Mouse (Mus musculus) small intestine, adult 2 months (tissue): ENCODE results near the gene Rasgef1b. TPM values are rescaled to one million over a fixed set of nuclear protein-coding genes. Genes with fewer than 3 reads are reported as not detected.
A peak's percentile ranks its signal among the peaks of the same experiment; 100 is the strongest.

ENCODE experiments used
- H3K27ac ChIP-seq: fragments of 200-500 bp; 2 replicates; pipeline ENCODE4 v1.5.1; 2012; ENCODE audit warnings: low read depth, low read length, control low read depth, inconsistent platforms; ENCODE audit not compliant: insufficient read depth
- H3K27me3 ChIP-seq: fragments of 200-500 bp; 2 replicates; pipeline ENCODE4 v1.6.1; 2012; ENCODE audit warnings: mild to moderate bottlenecking, moderate library complexity, low read length, inconsistent platforms; ENCODE audit not compliant: control insufficient read depth, insufficient read depth
- H3K36me3 ChIP-seq: fragments of 200-500 bp; 2 replicates; pipeline ENCODE4 v1.6.1; 2012; ENCODE audit warnings: mild to moderate bottlenecking, low read length, control low read depth, inconsistent platforms; ENCODE audit not compliant: control insufficient read depth, insufficient read depth
- H3K4me1 ChIP-seq: fragments of 200-500 bp; 2 replicates; pipeline ENCODE4 v1.6.1; 2012; ENCODE audit warnings: low read length, inconsistent platforms, mixed read lengths; ENCODE audit not compliant: control insufficient read depth, insufficient read depth, insufficient read length
- H3K4me3 ChIP-seq: fragments of 200-500 bp; 2 replicates; pipeline ENCODE4 v1.5.1; 2012; ENCODE audit warnings: low read depth, mild to moderate bottlenecking, control low read depth, inconsistent platforms, low read length, moderate library complexity
- CTCF ChIP-seq: fragments of 200-500 bp; IDR thresholded peaks from 2 replicates; pipeline ENCODE4 v1.5.1; 2012; ENCODE audit warnings: low read depth, mild to moderate bottlenecking, control low read depth, inconsistent platforms, low read length, moderate library complexity, mixed read lengths; ENCODE audit not compliant: insufficient replicate concordance, insufficient read length; ENCODE audit errors: extremely low read depth
- POLR2A ChIP-seq: fragments of 200-500 bp; IDR thresholded peaks from 2 replicates; pipeline ENCODE4 v1.6.1; 2012; ENCODE audit warnings: low read depth, mild to moderate bottlenecking, control low read depth, inconsistent platforms, low read length, moderate library complexity
- WGBS: fragments of 180-500 bp; shearing (Covaris S2); methylation state at CpG from one replicate; pipeline ENCODE4 v1.1.7; 2018; 5-methylcytosine and 5-hydroxymethylcytosine counted together
- polyA plus RNA-seq: library from polyadenylated mRNA; depleted of rRNA; stranded (reverse); fragments of >200 nt; gene quantifications from 2 replicates; pipeline ENCODE4 v1.2.3, GENCODE M21; 2012

Gene Rasgef1b
- polyA plus RNA-seq, 1 experiment, result 16.2 TPM

DNA sequence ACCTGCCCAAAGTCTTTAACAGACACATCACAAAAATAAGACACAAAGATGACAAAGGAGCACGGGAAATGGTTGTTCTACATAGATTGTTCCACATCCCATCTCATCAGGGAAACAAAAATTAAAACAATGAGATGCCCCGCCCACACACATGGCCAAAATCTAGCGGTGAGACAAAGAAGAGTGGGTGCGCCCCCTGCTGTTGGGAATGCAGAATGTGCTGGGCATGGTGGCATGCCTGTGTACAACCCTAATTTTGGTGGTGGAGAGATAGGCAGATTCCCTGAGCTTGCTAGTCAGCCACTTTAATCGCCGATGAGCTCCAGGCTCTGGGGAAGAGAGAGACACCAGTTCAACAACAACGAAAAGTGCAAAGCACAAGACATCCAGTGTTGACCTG is 98.8 kb downstream of the Rasgef1b start:
- Histone ChIP-seq H3K27ac (no peak overlapping the region), H3K4me1 (peaks cover 17% of the 10 kb centered on the region; the same call in 1 of the 2 replicates), H3K4me3 (no peak overlapping the region), H3K36me3 (no peaks in the 10 kb centered on the region), H3K27me3 (no peaks in the 10 kb centered on the region)
- no peak for TF ChIP-seq POLR2A
- TF ChIP-seq CTCF, result peak; percentile 56; the same call in 1 of the 2 replicates
- 84% methylated on average over 7 of the region's 7 CpGs for WGBS

GRCm38 (mm10) chr5:99625603-99626002 is 103.3 kb downstream of the Rasgef1b start:
- TF ChIP-seq POLR2A (no peak), CTCF (no peak)
- 22% methylated on average over 3 of the region's 3 CpGs for WGBS
- no peaks in the 10 kb centered on the region; the same call in 1 of the 2 replicates for H3K4me1 ChIP-seq

DNA sequence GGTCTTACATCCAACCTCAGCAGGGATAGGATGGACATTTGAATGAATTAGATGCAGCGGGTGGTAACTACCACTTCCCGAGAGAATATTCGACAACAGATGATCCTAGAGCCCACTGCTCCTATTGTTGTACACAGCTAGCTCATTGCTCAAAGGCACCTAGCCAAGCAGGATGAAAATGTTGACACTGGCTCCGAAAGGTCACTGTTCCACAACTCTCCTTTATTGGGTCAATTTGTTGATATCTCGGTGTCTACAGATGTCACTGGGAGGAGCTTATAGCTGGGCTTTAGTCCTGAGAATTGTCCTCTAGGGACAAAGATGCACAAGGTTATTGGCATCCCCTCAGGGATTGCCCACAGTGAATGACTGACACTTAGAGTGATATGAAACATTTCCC is 108.1 kb downstream of the Rasgef1b start:
- TF ChIP-seq CTCF, result no peak
- TF ChIP-seq POLR2A, result no peak
- 73% methylated on average over 5 of the region's 5 CpGs for WGBS
- Histone ChIP-seq H3K27ac (no peak overlapping the region), H3K27me3 (no peaks in the 10 kb centered on the region), H3K36me3 (no peaks in the 10 kb centered on the region), H3K4me3 (no peak overlapping the region), H3K4me1 (no peaks in the 10 kb centered on the region)

More at GRCm38 (mm10) chr5:99625603-99626002, 103.3 kb downstream of the Rasgef1b start:
- Histone ChIP-seq H3K4me3 (no peak overlapping the region), H3K27ac (no peak overlapping the region), H3K36me3 (no peaks in the 10 kb centered on the region), H3K27me3 (no peaks in the 10 kb centered on the region)

GRCm38 (mm10) chr5:99617271-99617800 is 111.5 kb downstream of the Rasgef1b start:
- no peaks in the 10 kb centered on the region for H3K27me3 ChIP-seq
- no peak overlapping the region for H3K4me3 ChIP-seq
- WGBS, result 58% methylated on average over 5 of the region's 5 CpGs
- H3K4me1 ChIP-seq, result no peaks in the 10 kb centered on the region
- no peaks in the 10 kb centered on the region for H3K36me3 ChIP-seq
- TF ChIP-seq CTCF, result no peak
- no peak for TF ChIP-seq POLR2A
- H3K27ac ChIP-seq, result no peak overlapping the region

- WGBS, result 10% methylated on average over 24 of the region's 24 CpGs
- no peaks in the 10 kb centered on the region for H3K4me1 ChIP-seq
Observed at GRCm38 (mm10) chr5:99613321-99614118, 115.3 kb downstream of the Rasgef1b start.

GRCm38 (mm10) chr5:99607602-99608001 is 121.3 kb downstream of the Rasgef1b start:
- 0 out of 2 replicates have a peak, but pooled peaks cover 3% of the 10 kb centered on the region for H3K27me3 ChIP-seq
- H3K4me1 ChIP-seq, result no peaks in the 10 kb centered on the region
- no peaks in the 10 kb centered on the region for H3K36me3 ChIP-seq
- 63% methylated on average over 5 of the region's 5 CpGs for WGBS
- H3K27ac ChIP-seq, result no peak overlapping the region
- H3K4me3 ChIP-seq, result no peak overlapping the region
- TF ChIP-seq CTCF (no peak), POLR2A (no peak)

More at GRCm38 (mm10) chr5:99613321-99614118, 115.3 kb downstream of the Rasgef1b start:
- Histone ChIP-seq H3K27me3 (0 out of 2 replicates have a peak, but pooled peaks cover 3% of the 10 kb centered on the region), H3K4me3 (no peak overlapping the region), H3K36me3 (no peaks in the 10 kb centered on the region), H3K27ac (no peak overlapping the region)
- TF ChIP-seq POLR2A (no peak), CTCF (no peak)
